Mouse (Mus musculus): Measurements from ENCODE around the gene Lin54.
A peak's percentile ranks its signal among the peaks of the same experiment; 100 is the strongest.

Lin54 gene

GRCm38 (mm10) chr5:100418077-100418476 is 82.4 kb downstream of the Lin54 start:
- DNase-seq (ENCODE audit: low spot score), result no peak

GRCm38 (mm10) chr5:100415761-100416590 is 84.5 kb downstream of the Lin54 start, which contains the start of gene Sec31a:
Gene Sec31a (minus strand): TSS chr5:100416234.
- DNase-seq (ENCODE audit: low spot score), result peak; percentile 99

DNA sequence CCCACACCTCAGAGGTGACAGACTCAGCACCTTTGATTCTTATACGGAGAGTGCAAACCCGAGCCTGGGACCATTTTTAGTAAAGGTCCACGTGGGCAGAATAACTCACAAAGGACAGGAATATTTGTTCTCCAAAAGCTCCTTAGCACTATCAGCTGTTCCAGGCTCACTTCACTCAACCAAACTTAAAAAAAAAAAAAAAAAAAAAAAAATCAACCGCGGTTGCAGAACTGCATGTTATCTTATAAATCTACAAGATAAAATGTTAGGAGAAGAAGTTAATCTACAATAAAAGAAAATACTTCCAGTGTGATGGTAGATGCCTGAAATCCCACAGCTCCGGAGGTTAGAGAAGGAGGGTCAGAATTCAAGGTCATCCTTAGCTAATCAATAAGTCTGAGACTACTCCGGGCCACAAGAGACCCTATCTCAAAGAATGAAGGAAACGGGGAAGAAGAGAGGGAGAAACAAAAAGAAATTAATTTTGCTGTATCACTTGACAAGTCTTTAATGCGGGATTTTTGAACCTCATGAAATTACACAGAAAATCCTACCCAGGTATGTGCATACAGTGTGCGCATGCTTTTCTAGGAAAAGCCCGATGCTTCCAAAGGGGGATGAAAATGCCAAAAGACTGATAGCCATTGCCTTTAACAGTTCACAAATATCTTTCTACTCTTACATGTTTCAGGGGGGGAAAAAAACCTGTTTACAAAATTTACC is 85.8 kb downstream of the Lin54 start:
- DNase-seq (ENCODE audit: low spot score), result no peak

DNA sequence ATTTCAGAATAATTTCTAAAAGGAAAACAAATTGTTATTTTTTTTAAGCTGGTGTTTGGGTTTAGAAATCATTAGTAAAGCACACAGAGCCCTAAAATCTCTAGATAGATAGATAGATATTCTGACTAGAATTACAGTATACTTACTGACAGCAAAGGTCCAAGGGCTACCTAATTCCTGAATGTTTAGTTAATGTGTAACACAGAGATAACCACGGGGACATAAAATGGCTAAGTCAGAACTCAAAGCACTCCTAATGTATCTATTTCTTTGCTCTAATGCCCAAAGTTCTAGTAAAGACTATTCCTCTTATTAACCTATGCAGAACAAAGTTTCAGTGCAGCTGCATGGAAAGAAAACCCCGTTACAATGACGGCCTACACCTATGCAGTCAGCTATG is 87.6 kb downstream of the Lin54 start:
- DNase-seq (ENCODE audit: low spot score), result no peak

DNA sequence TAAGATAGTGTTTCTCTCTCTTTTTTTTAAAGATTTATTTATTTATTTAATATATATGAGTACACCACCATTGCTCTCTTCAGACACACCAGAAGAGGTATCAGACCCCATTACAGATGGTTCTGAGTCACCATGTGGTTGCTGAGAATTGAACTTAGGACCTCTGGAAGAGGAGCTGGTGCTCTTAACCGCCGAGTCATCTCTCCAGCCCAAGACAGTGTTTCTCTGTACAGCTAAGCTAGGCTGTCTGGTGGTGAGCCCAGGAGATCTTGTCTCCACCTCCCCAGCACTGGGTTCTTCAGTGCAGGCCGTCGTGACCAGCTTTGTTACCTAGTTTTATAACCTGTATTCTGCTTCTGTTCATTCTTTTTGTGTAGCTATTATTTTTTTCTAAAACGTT is 90.2 kb downstream of the Lin54 start:
- no peak for DNase-seq (ENCODE audit: low spot score)

- DNase-seq (ENCODE audit: low spot score), result no peak
Observed at GRCm38 (mm10) chr5:100408485-100408884, 92.0 kb downstream of the Lin54 start.

GRCm38 (mm10) chr5:100396753-100397152 is 103.7 kb downstream of the Lin54 start:
- DNase-seq (ENCODE audit: low spot score), result no peak

- DNase-seq (ENCODE audit: low spot score), result no peak
Observed at GRCm38 (mm10) chr5:100393681-100394080, 106.8 kb downstream of the Lin54 start.

GRCm38 (mm10) chr5:100392436-100392955 is 107.9 kb downstream of the Lin54 start:
- DNase-seq (ENCODE audit: low spot score), result no peak
